Mouse (Mus musculus) megakaryocyte progenitor cell, adult 5-6 weeks (primary cell): Measurements from ENCODE around the gene Tcp10a. TPM values are rescaled to one million over a fixed set of nuclear protein-coding genes. Genes with fewer than 3 reads are reported as not detected.
"Not testable (repeated sequence)": the region's sequence is repeated elsewhere in the genome, so short reads cannot be mapped to it uniquely, and the experiment has no call there.

Source experiments
- ATAC-seq: replicated peaks from 2 replicates; pipeline ENCODE4 v1.8.0; 2016; ENCODE audit warnings: mild to moderate bottlenecking, moderate TSS enrichment, inconsistent platforms; ENCODE audit not compliant: poor library complexity
- total RNA-seq, 2 experiments: library from RNA; stranded (forward) in 1 of 2; stranded (reverse) in 1 of 2; fragments of 157-497, 149-512 nt in 1 of 2; fragments of 200-1000 nt in 1 of 2; gene quantifications; 2 replicates each; pipeline versions ENCODE4 v1.2.3 to v1.2.4; 2015 to 2017

The Tcp10a gene
- total RNA-seq (2015) (not detected in 2 replicates), total RNA-seq (2017) (not detected in 2 replicates)

DNA sequence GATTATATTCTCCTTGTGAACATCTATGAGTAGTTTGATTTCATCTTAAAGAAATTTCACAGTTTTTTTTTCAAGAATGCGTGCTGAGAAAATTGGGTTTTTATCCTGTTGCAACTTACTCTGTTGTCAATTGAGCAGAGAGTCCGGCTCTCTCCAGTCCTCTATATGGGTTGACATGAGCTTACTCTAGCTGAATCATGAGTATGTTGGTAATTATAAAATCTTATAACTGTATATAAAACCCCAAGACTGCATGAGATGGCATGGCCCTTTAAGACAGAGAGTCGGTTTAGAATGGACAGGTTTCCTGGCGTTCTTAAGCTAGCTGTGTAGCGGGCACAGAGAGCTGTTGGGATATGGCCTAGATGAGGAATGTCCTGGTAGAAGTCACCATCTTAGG, at the start of gene Tcp10a:
Tcp10a (plus strand) TSS at position 301 of the 400 bp plus-strand sequence.
- not testable (repeated sequence) for ATAC-seq

DNA sequence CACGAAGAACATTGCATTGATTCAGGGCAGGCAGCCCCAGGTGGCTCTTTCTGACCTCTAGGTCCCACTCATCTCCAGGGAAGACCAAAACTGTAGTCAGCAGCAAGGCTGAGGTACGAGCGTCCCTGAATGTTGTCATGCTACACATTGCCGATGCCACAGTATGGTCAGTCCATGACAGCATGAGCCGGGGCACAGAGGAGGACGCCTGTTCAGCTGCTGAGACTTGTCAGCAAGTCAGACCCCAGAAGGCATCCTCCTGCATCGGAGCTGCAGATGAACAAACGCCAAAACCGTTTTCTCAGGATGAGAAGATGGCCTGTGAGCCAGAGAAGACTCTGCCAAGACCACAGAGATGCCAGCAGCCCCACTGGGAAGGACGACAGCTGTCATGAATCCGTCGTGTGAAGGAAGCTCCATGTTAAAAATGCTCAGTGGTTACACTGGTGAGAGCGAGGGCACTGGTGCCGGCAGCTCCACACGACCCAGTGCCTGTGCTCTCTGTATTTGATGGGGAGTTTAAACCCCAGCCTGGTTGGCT, 45.7 kb upstream of the Tcp10a start:
- no peak for ATAC-seq

DNA sequence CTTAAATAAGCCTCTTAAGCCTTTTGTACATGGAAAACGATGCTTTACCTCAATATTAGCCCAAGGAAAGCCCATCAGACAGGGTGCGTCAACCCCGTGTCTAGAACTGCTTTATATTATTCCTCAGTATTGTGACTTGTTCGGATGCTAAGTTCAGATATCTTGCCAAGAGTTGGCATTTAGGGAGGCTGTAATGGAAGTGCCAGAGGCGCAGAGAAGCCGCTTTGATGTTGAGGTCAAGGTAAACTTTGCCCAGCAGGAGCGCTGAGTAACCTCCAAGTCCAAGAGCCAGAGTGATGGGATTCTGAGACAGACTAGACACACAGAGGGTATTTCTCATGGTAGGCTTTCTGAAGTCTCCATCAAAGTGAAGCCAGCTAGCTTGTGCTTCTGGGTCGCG, 45.2 kb upstream of the Tcp10a start:
- no peak for ATAC-seq

DNA sequence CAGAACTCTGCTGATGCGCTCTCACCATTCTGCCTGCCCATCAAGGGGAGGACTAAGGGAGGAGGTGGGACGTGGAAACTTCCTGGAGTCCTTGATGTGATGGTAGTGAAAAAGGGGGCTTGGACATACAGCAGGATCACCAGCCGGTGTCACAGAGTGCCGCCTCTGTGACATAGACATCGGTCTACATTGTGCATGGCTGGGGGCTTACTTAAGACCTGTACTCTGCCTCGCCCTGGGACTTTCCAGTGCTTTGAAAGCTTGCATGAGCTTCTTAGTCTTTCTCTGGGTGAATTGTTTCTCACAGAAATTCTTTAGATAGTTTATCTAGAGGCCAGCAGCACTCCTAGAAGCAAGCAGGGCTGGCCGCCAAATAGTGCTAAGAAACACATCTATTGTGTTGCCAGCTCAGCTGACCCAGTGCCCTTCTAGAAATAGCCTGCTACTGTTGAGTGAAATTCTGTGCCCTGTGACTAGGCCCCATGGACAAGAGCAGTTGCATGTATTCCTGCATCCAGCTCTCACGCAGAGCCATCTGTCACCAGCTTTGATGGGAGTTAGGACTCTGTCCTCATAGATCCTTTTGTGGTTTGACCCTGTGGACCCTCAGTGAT, 40.0 kb upstream of the Tcp10a start:
- ATAC-seq = no peak

DNA sequence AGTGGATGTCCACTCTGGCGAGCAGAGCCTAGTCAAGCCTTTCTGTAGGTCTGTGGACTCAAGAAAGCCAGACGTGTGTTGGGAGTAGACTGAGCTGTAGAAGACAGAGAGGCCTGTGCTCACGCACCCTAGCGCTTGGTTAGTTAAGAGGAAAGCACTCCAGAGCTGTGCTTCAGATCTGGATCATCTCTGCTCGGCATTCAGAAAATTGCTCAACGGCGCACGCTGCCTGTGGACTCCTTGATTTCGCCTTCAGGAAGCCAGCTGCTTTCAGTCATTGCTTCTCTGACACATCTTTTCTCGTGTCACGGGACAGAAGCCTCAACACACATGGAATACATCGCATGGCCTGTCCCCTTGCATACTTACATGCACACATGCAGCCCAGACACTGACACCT, 39.2 kb upstream of the Tcp10a start:
- no peak for ATAC-seq

DNA sequence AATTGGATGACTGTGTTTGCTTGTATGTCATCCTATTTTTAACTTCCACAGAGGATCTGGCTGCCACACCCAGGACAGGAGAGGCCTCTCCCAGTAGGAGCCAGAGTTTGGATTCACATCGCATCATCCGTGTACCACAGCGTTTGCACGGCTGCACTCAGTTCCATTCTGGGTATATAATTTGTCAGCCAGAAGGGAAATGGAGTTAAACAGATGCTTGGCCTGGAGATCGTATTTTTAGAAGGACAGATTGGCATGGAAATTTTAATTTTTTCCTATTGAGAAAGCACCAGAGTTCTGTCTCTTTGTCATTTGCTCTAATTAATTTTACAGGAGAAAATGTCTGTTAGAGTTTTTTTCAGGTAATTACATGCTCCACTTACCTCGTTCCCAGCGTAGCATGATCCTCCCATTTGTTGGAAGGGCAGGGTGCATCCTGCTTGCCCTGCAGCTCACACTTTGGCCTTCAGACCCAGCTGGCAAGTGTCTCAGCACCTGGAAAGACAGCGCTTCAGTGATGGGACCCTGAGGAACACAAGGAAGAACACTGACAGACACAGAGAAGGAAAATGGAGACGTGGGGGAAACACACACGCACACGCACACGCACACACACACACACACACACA, 37.9 kb upstream of the Tcp10a start:
- ATAC-seq = no peak

DNA sequence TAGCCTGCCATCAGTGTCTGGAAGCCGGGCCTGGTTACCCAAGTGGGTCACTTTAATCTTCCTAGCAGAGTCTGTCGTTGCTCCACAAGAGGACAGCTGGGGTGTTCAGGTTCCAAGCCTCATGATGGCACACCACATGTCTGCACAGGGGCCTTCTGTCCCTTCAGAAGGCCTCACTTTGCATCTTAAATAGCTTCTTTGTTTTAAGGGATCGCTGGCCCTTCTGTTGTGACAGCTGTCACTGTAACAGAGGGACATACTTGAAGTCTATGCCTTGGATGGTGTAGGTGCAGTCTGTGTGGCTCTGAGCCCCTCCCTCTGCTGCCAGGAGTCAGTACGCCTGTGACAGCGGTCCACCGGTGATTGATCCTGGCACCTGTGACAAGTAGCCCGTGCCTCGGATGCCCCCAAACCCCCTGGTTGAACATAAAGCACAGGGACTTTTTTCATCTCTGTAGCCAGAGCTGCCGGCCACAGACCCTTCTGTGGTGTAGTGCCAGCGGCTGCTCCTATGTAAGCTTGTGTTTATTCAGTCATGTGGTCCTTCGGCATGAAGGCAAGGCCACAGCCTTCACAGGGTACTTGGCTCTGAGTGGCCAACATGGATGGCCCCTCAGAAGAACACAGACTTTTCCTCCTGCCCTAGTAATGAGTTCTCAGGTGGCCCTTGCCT, 32.3 kb upstream of the Tcp10a start:
- no peak for ATAC-seq

DNA sequence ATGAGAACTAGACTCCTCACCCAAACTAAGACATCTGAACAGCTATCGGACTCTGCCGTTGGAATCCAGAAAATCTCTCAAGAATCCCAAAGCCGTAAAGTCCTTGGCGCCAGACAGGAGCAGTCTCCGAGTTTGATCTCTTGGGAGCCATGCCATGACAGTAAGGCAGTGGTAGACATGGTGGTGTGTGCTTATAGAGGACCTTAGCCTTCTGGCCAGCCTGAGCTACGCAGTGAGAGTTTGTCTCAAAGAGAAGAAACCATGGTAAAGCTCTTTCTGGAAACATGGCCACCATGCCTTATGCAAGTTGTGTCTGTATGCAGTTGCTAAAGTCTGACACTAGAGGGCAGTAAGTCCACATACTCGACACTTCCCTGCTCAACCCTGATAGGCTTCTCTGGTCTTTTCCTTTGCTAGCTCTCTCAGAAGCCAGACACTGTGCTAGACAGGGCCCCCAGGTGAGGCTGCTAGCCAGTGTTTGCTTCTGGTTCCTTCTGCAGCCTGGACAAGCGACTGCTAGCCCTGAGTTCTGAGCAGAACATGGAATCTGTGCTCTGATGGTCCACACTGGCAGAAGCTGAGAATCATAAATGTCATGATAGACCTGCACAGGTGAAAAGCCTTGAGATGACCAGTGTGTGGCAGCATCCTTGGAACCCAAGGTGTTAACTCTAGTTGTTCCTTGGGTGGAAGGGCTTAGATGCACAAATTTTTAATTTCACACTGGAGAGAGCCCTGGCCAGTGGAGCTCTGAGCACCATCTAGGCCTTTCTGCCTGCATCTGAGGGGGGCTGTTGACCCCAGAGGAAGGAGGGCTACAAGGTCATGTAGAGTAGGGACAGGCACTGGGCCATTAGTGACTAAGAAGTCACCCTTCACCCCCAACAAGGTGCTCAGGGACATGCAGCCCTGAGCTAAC, 17.9 kb upstream of the Tcp10a start:
- peak; percentile 98 for ATAC-seq

DNA sequence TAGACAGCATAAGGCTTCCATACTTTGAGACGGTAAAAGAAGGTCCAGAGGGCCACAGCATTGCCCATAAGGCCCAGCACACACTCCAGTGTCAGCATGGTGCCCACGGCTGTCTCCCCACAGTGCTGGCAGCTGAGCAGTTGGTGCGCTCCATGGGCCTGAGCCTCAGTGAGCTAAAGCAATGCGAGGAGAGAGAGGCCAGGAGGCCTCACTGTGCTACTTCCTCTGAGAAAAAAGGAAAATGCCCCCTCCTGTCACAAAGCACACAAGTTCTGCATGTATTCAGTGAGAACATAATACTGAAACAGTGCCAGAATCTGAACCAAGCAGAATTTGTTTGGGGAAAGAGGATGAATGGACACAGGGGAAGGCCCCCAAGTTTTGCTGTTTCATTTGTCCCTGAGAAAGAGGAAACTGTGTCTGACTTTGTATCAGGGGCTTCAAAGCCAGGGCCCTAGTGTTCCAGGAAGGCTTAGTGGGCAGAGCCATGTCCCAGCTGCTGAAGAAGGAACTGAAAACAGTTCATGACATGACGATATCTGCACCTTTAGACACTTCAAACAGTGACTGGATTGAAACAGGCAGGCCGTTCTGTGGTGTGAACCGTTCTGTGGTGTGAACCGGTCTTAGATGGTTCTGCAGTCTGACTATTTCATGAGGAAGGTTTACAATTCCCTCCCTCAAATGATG, 8.6 kb upstream of the Tcp10a start:
- ATAC-seq = peak; percentile 87

DNA sequence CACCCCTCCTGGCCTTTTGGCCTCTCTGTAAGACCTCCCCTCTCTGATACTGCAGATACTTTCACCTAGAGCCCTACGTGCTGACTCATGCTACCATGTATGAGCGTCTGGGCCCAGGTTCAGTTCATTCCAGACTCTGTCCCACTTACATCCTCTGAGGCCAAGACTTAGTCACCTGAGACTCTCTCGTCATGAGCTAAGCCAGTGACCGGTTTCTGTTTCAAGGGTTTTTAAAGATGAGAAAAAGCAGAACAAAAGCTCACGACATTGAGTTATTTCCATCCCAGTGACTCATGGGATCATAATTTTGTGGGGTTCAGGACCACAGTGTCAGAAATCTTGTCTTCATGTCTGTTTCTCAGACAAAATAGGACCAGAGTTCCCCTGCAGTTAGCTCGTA, 4.7 kb upstream of the Tcp10a start:
- ATAC-seq = peak; percentile 5; the same call in 1 of the 2 replicates

DNA sequence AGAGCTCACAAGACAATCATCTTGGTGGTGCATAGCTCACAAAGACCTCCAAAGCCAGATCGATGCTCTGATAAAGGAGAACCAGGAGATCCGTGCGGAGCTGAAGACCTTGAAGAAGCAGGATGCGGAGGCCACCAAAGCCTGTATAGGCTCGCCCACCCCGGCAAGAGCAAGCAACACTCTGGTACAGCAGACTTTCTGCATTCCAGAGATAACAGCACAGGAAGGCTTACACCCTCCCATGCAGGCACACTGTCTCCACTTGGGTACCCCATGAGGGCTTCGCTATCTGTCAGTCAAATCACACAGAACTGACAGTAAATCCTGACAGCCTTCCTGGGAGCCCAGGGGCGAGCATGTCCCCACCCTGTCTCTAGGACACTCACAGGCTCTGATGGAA, 2.0 kb downstream of the Tcp10a start:
- not testable (repeated sequence) for ATAC-seq

DNA sequence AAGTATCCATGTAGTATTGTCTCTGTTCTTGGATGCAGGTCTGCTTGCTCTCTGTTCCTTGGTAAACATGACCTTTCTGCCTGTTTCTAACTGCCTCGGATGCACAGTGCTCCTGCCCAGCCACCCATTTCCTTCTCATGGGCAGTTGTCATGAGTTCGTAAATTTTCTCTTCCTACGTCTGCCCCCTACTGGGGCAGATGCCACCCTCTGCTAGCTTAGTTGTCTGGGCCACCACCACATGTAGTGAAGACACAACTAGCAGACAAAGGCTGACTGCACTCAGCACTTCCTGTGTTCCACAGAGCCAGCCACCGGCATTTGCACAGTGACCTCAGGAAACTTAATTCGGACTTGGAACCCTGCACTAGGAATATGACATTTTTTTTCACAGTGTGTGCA, 8.3 kb downstream of the Tcp10a start:
- ATAC-seq = peak; percentile 83

DNA sequence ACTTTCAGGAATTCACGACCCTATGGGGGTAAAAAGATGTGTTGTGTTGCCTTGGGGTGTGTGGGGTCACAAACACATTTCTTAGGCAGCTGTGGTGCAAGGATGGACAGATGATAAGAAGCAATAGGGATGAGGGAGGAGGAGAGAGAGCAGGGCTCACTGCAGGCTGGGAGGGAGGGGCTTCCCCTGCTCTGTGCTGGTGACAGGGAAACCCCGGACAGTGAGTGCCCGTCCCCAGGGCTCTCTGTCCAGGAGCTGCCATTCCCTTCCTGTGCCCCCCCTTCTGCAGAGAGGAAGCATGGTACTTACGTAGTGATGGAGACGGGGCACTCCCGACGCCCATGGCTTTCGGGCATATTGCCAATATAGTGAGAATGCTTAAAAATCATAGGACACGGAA, 12.9 kb downstream of the Tcp10a start:
- not testable (repeated sequence) for ATAC-seq

DNA sequence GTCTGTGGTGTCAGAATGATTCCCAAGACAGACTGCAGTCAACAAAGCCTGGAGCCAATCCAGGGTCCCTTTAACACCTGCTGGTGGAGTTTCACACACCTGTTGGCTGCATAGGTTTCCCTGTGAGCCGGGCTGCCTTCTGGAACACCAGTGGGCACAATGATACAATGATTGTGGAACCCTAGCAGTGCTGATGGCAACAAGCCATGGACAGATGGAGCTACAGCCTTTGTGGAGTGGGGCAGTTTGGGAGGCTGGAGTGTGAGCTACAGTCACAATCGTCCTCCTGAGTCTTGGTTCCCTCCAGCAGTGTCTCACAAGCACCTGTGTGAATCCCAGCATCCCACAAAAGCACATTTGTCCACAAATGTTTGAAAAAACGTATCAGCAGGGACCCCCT, 24.3 kb downstream of the Tcp10a start:
- ATAC-seq = not testable (repeated sequence)

DNA sequence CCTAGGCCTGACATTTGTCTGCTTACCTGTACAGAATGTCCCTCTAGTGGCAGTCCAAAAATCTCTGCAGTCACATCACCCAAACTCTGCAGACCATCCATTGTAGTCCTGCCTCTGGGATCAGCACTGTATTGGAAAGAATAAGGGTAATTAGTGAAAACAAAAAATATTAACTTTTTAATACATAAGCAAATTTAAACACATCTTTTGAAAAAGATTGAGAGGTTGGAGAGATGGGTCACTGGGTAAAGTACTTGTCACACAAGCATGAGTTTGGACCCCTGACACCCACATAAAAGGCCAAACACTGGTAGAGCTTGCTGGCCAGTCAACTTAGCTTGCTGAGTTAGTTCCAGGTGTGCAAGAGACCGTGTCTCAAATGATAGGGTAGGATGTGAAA, 28.1 kb downstream of the Tcp10a start, which contains the start of gene Ttll2:
Ttll2 (minus strand) TSS at position 101 of the 400 bp plus-strand sequence.
- not testable (repeated sequence) for ATAC-seq

DNA sequence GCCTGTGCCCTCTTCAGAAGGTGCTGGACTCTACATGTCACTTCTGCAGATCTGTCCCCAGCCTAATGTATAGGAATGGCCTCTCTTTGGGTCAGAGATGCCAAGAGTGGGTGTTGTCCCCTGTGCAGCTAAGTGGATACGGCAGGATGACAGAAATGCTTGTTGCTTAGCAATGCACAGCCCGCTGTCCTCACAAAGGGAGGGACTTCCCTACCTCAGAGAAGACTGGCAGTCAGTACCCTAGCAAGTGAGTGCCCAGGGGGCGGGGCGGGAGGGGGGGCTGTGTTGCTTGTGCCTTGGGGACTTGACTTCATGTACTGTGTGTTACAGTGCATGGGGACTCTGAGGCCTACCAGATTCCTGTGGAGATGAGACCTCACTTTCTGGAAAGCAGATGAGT, 35.4 kb downstream of the Tcp10a start:
- ATAC-seq = not testable (repeated sequence)

DNA sequence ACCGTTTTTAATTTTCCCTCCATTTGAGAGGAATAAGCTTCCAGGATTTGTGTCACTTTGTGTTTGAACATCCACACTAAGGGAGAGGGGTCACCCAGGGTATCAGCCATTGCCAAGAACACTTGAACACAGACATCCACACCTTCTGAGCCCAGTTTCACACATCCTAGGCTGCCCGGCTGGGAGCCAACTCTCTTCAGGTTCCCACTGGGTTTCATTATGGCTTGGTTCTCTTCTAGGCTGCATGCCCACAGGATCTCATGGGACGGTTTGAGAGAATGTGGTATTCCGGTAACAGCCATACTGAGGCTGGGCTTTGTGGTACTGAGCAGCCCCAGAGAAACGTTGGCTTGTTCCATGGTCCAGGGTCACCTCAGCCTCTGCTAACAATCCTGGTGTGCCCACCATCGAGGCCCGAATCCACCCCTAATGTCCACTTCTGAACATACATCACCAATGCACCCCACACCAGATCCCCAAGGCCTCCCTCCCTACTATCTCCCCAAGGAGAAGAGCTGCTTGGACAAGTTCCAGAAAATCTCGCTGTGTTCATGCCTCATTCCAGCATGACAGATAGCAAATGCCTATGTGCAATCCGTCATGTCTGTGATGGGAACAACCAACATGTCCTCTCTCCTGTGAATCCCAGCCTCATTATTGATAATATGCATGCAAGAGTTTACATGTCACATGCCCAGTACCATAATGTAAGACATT, 36.5 kb downstream of the Tcp10a start:
- ATAC-seq = not testable (repeated sequence)

DNA sequence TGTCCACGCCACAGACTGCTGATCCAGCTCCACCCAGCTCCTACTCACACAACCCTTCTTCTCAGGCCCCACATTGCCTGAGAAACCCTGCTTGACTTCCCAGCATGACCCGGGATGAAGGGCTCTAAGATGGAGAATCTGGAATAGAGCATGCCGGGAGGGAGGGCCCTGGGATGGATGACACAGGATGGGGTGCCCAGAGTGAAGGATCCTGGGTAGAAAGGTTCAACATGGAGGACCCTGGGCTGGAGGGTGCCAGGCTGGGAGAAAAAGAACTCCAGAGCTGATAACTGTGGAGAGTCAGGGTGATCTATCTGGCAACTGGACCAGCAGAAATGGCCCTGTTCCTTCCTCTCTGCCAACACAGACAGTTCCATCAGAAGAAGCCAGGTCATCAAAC, 41.2 kb downstream of the Tcp10a start:
- ATAC-seq = not testable (repeated sequence)

DNA sequence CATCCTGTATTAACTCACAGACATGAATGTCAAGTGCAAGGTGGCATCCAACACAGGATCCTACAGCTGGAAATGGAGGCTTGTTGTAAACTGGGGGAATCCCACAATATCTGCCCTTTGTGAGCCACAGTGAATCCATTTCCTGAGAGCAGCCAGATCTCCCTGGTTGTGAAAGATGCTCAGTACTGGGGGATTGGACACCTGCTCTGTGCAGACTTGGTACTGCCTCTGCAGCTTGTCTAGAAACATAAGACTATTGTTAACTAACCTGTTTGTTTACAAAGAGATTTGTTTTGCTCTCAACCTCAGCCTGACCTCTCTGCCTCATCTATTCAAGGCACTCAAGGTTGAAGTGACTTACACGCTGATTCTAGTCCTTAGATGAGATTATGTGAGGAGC, 41.8 kb downstream of the Tcp10a start:
- not testable (repeated sequence) for ATAC-seq
